22 mouse cellular contexts compared by ENCODE assay signal in the genomic region with DNA sequence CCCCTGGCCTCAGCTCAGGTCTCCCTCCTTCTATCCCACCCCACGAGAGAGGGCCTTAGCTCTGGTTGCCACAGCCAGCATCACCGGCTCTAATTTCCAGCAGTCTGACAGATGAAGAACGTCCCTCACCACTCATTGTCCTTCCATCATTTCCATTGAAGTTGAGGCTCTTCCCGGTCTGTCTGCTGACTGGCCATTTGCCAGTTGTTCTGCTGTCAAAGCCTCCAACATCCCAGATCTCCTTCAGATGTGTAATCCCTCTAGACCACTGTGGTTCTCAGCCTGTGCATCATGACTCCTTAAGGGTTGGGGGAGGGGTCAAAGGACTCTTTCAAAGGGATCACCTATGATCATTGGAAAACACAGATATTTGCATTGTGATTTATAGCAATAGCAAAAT.
DNase-seq lines count a peak whose midpoint lies in the region; ATAC-seq and TF ChIP-seq lines count a peak whose summit lies in the region.
"Had no signal": no experiment of that assay in that cellular context is flagged by ENCODE, and none has a peak within 500 bp of the region (broad histone marks: within the 10 kb centered on the region; RNA-seq: fewer than 3 reads in every experiment).

No protein-coding gene starts in this region.

- H3K4me1 ChIP-seq in lung, embryonic 15.5 days = peaks cover 5% of the 10 kb centered on the region
- H3K4me1 ChIP-seq in lung, postnatal 0 days (ENCODE audit: insufficient read depth, low read depth, low read length) = no peaks in the 10 kb centered on the region
- no peaks in the 10 kb centered on the region for H3K4me1 ChIP-seq in kidney, embryonic 16.5 days (ENCODE audit: insufficient read depth, low read length)
- H3K4me1 ChIP-seq: forebrain, embryonic 12.5 days had no signal

- no peak overlapping the region for H3K27ac ChIP-seq in lung, embryonic 15.5 days
- H3K27ac ChIP-seq in lung, postnatal 0 days (ENCODE audit: low read length) = no peak overlapping the region
- H3K27ac ChIP-seq in kidney, embryonic 16.5 days (ENCODE audit: low read length) = no peak overlapping the region
- H3K27ac ChIP-seq: embryonic facial prominence, embryonic 13.5 days; embryonic facial prominence, embryonic 15.5 days; forebrain, embryonic 10.5 days; forebrain, embryonic 12.5 days had no signal

- no peak for TF ChIP-seq CTCF in lung, postnatal 0 days (IDR thresholded peaks at IDR 0.05)

- ATAC-seq in lung, embryonic 15.5 days (ENCODE audit: borderline replicate concordance, extremely low read depth, low FRiP score, low TSS enrichment) = 0 out of 2 replicates have a peak, but pooled peaks have one; percentile 35
- no peak for ATAC-seq in lung, postnatal 0 days
- no peak for ATAC-seq in kidney, embryonic 16.5 days (ENCODE audit: low FRiP score, low TSS enrichment)
- ATAC-seq: forebrain, embryonic 14.5 days; forebrain, embryonic 16.5 days had no signal

- no peak for DNase-seq in lung, adult 18-20 months
- DNase-seq in lung, postnatal 0 days (ENCODE audit: low spot score) = peak; percentile 26
- no peak for DNase-seq in lung, postnatal 4 days
- DNase-seq: adrenal gland, adult 2 months; adrenal gland, postnatal 10 days; adrenal gland, postnatal 25 days; cerebellum, adult 11 months; cerebellum, adult 18-20 months; cerebellum, adult 8-10 months; cerebellum, adult 9-11 months; cerebellum, postnatal 14 days; cerebellum, postnatal 36 days; embryo, embryonic 11 days had no signal

- no peaks in the 10 kb centered on the region for H3K9me3 ChIP-seq in lung, embryonic 15.5 days
- no peaks in the 10 kb centered on the region for H3K9me3 ChIP-seq in lung, postnatal 0 days (ENCODE audit: low read length)
- 0 out of 2 replicates have a peak, but pooled peaks cover 4% of the 10 kb centered on the region for H3K9me3 ChIP-seq in kidney, embryonic 16.5 days (ENCODE audit: low read length)
- H3K9me3 ChIP-seq: embryonic facial prominence, embryonic 13.5 days; embryonic facial prominence, embryonic 15.5 days; forebrain, embryonic 12.5 days had no signal

- H3K4me2 ChIP-seq in lung, embryonic 15.5 days = no peak overlapping the region
- no peak overlapping the region for H3K4me2 ChIP-seq in lung, postnatal 0 days (replicated peaks; ENCODE audit: low read depth, low read length)
- H3K4me2 ChIP-seq in kidney, embryonic 16.5 days (replicated peaks; ENCODE audit: low read depth, low read length) = no peak overlapping the region
- H3K4me2 ChIP-seq: embryonic facial prominence, embryonic 13.5 days; embryonic facial prominence, embryonic 15.5 days; forebrain, embryonic 12.5 days had no signal

- no peaks in the 10 kb centered on the region for H3K36me3 ChIP-seq in lung, embryonic 15.5 days
- no peaks in the 10 kb centered on the region for H3K36me3 ChIP-seq in lung, postnatal 0 days (ENCODE audit: insufficient read depth, low read length)
- H3K36me3 ChIP-seq in kidney, embryonic 16.5 days (ENCODE audit: insufficient read depth, low read length) = no peaks in the 10 kb centered on the region
- H3K36me3 ChIP-seq: embryonic facial prominence, embryonic 13.5 days; embryonic facial prominence, embryonic 15.5 days; forebrain, embryonic 10.5 days; forebrain, embryonic 12.5 days had no signal

- no peak overlapping the region for H3K4me3 ChIP-seq in lung, embryonic 15.5 days
- no peak overlapping the region for H3K4me3 ChIP-seq in lung, postnatal 0 days (ENCODE audit: low read depth, low read length)
- H3K4me3 ChIP-seq in kidney, embryonic 16.5 days (ENCODE audit: low read length) = no peak overlapping the region
- H3K4me3 ChIP-seq: embryonic facial prominence, embryonic 13.5 days; embryonic facial prominence, embryonic 15.5 days; erythroblast, embryonic 14.5 days; forebrain, embryonic 10.5 days; forebrain, embryonic 12.5 days had no signal

- H3K9ac ChIP-seq in lung, embryonic 15.5 days = no peak overlapping the region
- H3K9ac ChIP-seq in lung, postnatal 0 days (replicated peaks; ENCODE audit: low read depth) = no peak overlapping the region
- no peak overlapping the region for H3K9ac ChIP-seq in kidney, embryonic 16.5 days (replicated peaks; ENCODE audit: low read length)
- H3K9ac ChIP-seq: embryonic facial prominence, embryonic 13.5 days; embryonic facial prominence, embryonic 15.5 days; forebrain, embryonic 12.5 days had no signal

- H3K27me3 ChIP-seq in lung, embryonic 15.5 days = no peaks in the 10 kb centered on the region
- no peaks in the 10 kb centered on the region for H3K27me3 ChIP-seq in lung, postnatal 0 days (replicated peaks; ENCODE audit: insufficient read depth, low read length)
- no peaks in the 10 kb centered on the region for H3K27me3 ChIP-seq in kidney, embryonic 16.5 days (ENCODE audit: insufficient read depth, low read length)
- H3K27me3 ChIP-seq: embryonic facial prominence, embryonic 13.5 days; embryonic facial prominence, embryonic 15.5 days; forebrain, embryonic 12.5 days had no signal

- WGBS in lung, embryonic 15.5 days = 45% methylated on average over 4 of the region's 4 CpGs
- 39% methylated on average over 4 of the region's 4 CpGs for WGBS in lung, postnatal 0 days
- 56% methylated on average over 4 of the region's 4 CpGs for WGBS in kidney, embryonic 16.5 days

- no peak for TF ChIP-seq EP300 in lung, postnatal 0 days (IDR thresholded peaks at IDR 0.05)
